Mouse (Mus musculus): Measurements from ENCODE around the gene Ptpn13. TPM values are rescaled to one million over a fixed set of nuclear protein-coding genes. Genes with fewer than 3 reads are reported as not detected.

The Ptpn13 gene
- 21.1 TPM for polyA plus RNA-seq (2017; shearing (Covaris generic))

GRCm38 (mm10) chr5:103424678-103425319 is at the start of gene Ptpn13:
TSS of gene Ptpn13 (plus strand) at chr5:103425192.

GRCm38 (mm10) chr5:103629111-103629764 is 204.2 kb downstream of the Ptpn13 start, which contains the start of gene Slc10a6:
TSS of gene Slc10a6 (minus strand) at chr5:103629403.

Other genes with a start within 250 kb of the Ptpn13 start
- gene Mapk10, start 213.9 kb upstream of the Ptpn13 start, polyA plus RNA-seq (2017; shearing (Covaris generic)): not detected
- gene Slc10a6, start 204.2 kb downstream of the Ptpn13 start, polyA plus RNA-seq (2017; shearing (Covaris generic)): not detected
- not detected for gene 1700016H13Rik, start 230.8 kb downstream of the Ptpn13 start, polyA plus RNA-seq (2017; shearing (Covaris generic))

Measured in CD4-positive, CD25-positive, alpha-beta regulatory T cell (primary cell).